Mouse (Mus musculus): ENCODE data around the gene Crtc2. TPM values are rescaled to one million over a fixed set of nuclear protein-coding genes. Genes with fewer than 3 reads are reported as not detected.
"Not testable (repeated sequence)": the region's sequence is repeated elsewhere in the genome, so short reads cannot be mapped to it uniquely, and the experiment has no call there.

The Crtc2 gene
- total RNA-seq, 1 experiment from 2014 or later = 16.5 TPM

GRCm38 (mm10) chr3:90241669-90242358 lies 12.1 kb upstream of the Crtc2 start:
- peak; percentile 69; the same call in 1 of the 2 replicates for ATAC-seq (replicated peaks; ENCODE audit: low read depth, poor library complexity, severe bottlenecking)

GRCm38 (mm10) chr3:90242984-90243775 lies 10.8 kb upstream of the Crtc2 start, which contains the start of gene Creb3l4:
TSS of gene Creb3l4 (minus strand) at chr3:90243512.
- ATAC-seq (replicated peaks; ENCODE audit: low read depth, poor library complexity, severe bottlenecking) = no peak

GRCm38 (mm10) chr3:90245406-90245805 lies 8.6 kb upstream of the Crtc2 start:
- no peak for ATAC-seq (replicated peaks; ENCODE audit: low read depth, poor library complexity, severe bottlenecking)

GRCm38 (mm10) chr3:90247630-90247959 lies 6.4 kb upstream of the Crtc2 start:
- peak; percentile 4; the same call in 1 of the 2 replicates for ATAC-seq (replicated peaks; ENCODE audit: low read depth, poor library complexity, severe bottlenecking)

GRCm38 (mm10) chr3:90247960-90248745 lies 5.8 kb upstream of the Crtc2 start, which contains the start of gene Slc39a1:
TSS of gene Slc39a1 (plus strand) at chr3:90248172.
- ATAC-seq (replicated peaks; ENCODE audit: low read depth, poor library complexity, severe bottlenecking) = peak; percentile 98

- peak; percentile 26; the same call in 1 of the 2 replicates for ATAC-seq (replicated peaks; ENCODE audit: low read depth, poor library complexity, severe bottlenecking)
Observed at GRCm38 (mm10) chr3:90248746-90249100, 5.2 kb upstream of the Crtc2 start.

GRCm38 (mm10) chr3:90250791-90251190 lies 3.2 kb upstream of the Crtc2 start:
- ATAC-seq (replicated peaks; ENCODE audit: low read depth, poor library complexity, severe bottlenecking) = no peak

- ATAC-seq (replicated peaks; ENCODE audit: low read depth, poor library complexity, severe bottlenecking) = not testable (repeated sequence)
Observed at GRCm38 (mm10) chr3:90251731-90252226, 2.2 kb upstream of the Crtc2 start.

GRCm38 (mm10) chr3:90252659-90253058 lies 1.3 kb upstream of the Crtc2 start:
- ATAC-seq (replicated peaks; ENCODE audit: low read depth, poor library complexity, severe bottlenecking) = not testable (repeated sequence)

- not testable (repeated sequence) for ATAC-seq (replicated peaks; ENCODE audit: low read depth, poor library complexity, severe bottlenecking)
Observed at GRCm38 (mm10) chr3:90253174-90253573, 789 bp upstream of the Crtc2 start.

GRCm38 (mm10) chr3:90254419-90255193 lies 643 bp downstream of the Crtc2 start:
- peak; percentile 20 for ATAC-seq (replicated peaks; ENCODE audit: low read depth, poor library complexity, severe bottlenecking)

GRCm38 (mm10) chr3:90255194-90255565 lies 1.2 kb downstream of the Crtc2 start:
- no peak for ATAC-seq (replicated peaks; ENCODE audit: low read depth, poor library complexity, severe bottlenecking)

GRCm38 (mm10) chr3:90255784-90256353 lies 1.9 kb downstream of the Crtc2 start:
- no peak for ATAC-seq (replicated peaks; ENCODE audit: low read depth, poor library complexity, severe bottlenecking)

GRCm38 (mm10) chr3:90256731-90257530 lies 3.0 kb downstream of the Crtc2 start:
- no peak for ATAC-seq (replicated peaks; ENCODE audit: low read depth, poor library complexity, severe bottlenecking)

- no peak for ATAC-seq (replicated peaks; ENCODE audit: low read depth, poor library complexity, severe bottlenecking)
Observed at GRCm38 (mm10) chr3:90258521-90258920, 4.6 kb downstream of the Crtc2 start.

GRCm38 (mm10) chr3:90263121-90263771 lies 9.3 kb downstream of the Crtc2 start:
- no peak for ATAC-seq (replicated peaks; ENCODE audit: low read depth, poor library complexity, severe bottlenecking)

- ATAC-seq (replicated peaks; ENCODE audit: low read depth, poor library complexity, severe bottlenecking) = no peak
Observed at GRCm38 (mm10) chr3:90264687-90265033, 10.7 kb downstream of the Crtc2 start.
